Mouse (Mus musculus): ENCODE measurements around the gene Rcan2. TPM values are rescaled to one million over a fixed set of nuclear protein-coding genes. Genes with fewer than 3 reads are reported as not detected.

Gene Rcan2
- polyA plus RNA-seq, 2 experiments = 0.57 to 0.59 TPM

DNA sequence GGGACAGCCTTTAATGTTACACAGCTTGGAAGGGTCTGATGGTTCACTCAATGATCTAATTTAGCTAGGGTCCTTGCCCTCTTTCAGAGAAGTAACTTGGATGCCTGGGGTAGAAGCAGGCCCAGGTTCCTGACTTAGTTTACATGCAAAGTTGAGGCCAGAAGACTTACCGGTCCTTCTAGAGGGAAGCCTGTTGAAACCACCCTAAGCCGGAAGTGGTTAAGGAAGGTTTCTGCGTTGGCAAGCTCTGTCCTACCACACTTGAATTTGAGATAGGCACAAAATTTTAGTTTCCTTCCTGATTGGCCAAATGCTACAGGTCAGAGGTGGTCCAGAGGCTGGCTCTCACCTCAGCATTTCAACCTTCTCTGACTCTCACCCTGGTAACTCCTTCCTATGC is 287.1 kb downstream of the Rcan2 start:
- Histone ChIP-seq H3K4me3 (ENCODE audit: insufficient read depth in 1 of 2, low read depth in 2 of 2, low read length in 2 of 2) (no peak overlapping the region), H3K36me3 (replicated peaks; ENCODE audit: control insufficient read depth, insufficient read depth, low read depth) (no peaks in the 10 kb centered on the region), H3K4me1 (replicated peaks; ENCODE audit: control insufficient read depth in 2 of 2, insufficient read depth in 2 of 2, low read length in 1 of 2) (no peaks in the 10 kb centered on the region), H3K9ac (replicated peaks) (no peak overlapping the region), H3K4me2 (ENCODE audit: low read depth) (no peak overlapping the region), H3K9me3 (ENCODE audit: control insufficient read depth, low read length) (no peaks in the 10 kb centered on the region), H3K27ac (no peak overlapping the region), H3K27me3 (ENCODE audit: control insufficient read depth, insufficient read depth, low read length) (no peaks in the 10 kb centered on the region)
- TF ChIP-seq EP300 (IDR thresholded peaks at IDR 0.05; ENCODE audit: low read depth) (no peak), CTCF (IDR thresholded peaks at IDR 0.05; ENCODE audit: low read depth) (no peak)
- DNase-seq (ENCODE audit: low read depth in 3 of 3, low spot score in 3 of 3) (no peak), ATAC-seq (ENCODE audit: insufficient read depth) (no peak)
- WGBS (ENCODE audit: insufficient replicate concordance) = 47% methylated on average over 3 of the region's 3 CpGs

Other genes with a start within 250 kb of the Rcan2 start
- gene Pla2g7, start 233.3 kb upstream of the Rcan2 start, polyA plus RNA-seq (2012; rRNA removed) = 4.0 and 5.0 TPM in 2 replicates
- 9.9 and 10.7 TPM in 2 replicates for gene Pla2g7, start 233.3 kb upstream of the Rcan2 start, polyA plus RNA-seq (2014; fragmentation: Nextera tagmentation; extraction: Ambion mirVana)
- under 0.01 and 0.08 TPM in 2 replicates for gene Tdrd6, start 171.1 kb upstream of the Rcan2 start, polyA plus RNA-seq (2012; rRNA removed)
- gene Tdrd6, start 171.1 kb upstream of the Rcan2 start, polyA plus RNA-seq (2014; fragmentation: Nextera tagmentation; extraction: Ambion mirVana) = 0.13 TPM in 1 of 2 replicates, not detected in the other
- gene Slc25a27, start 134.1 kb upstream of the Rcan2 start, polyA plus RNA-seq (2012; rRNA removed) = 0.54 and 0.68 TPM in 2 replicates
- 0.28 and 0.39 TPM in 2 replicates for gene Slc25a27, start 134.1 kb upstream of the Rcan2 start, polyA plus RNA-seq (2014; fragmentation: Nextera tagmentation; extraction: Ambion mirVana)
- 0.86 and 2.0 TPM in 2 replicates for gene Cyp39a1, start 133.9 kb upstream of the Rcan2 start, polyA plus RNA-seq (2012; rRNA removed)
- gene Cyp39a1, start 133.9 kb upstream of the Rcan2 start, polyA plus RNA-seq (2014; fragmentation: Nextera tagmentation; extraction: Ambion mirVana) = 2.6 and 3.3 TPM in 2 replicates